Mouse (Mus musculus) thymus, adult 2 months (tissue): Measurements from ENCODE around the gene 3110040M04Rik. TPM values are rescaled to one million over a fixed set of nuclear protein-coding genes. Genes with fewer than 3 reads are reported as not detected.

Experiments used
- DNase-seq: peaks from one replicate; pipeline ENCODE4 v3.0.0; 2021
- H3K27ac ChIP-seq: fragments of 200-500 bp; 2 replicates; pipeline ENCODE4 v1.5.1; 2012; ENCODE audit warnings: low read length, control low read depth; ENCODE audit not compliant: control insufficient read depth, insufficient read depth
- H3K27me3 ChIP-seq: fragments of 200-500 bp; 2 replicates; pipeline ENCODE4 v1.6.1; 2012; ENCODE audit warnings: mild to moderate bottlenecking, low read length, moderate library complexity, mixed read lengths; ENCODE audit not compliant: control insufficient read depth, insufficient read depth
- H3K36me3 ChIP-seq: fragments of 200-500 bp; 2 replicates; pipeline ENCODE4 v1.6.1; 2012; ENCODE audit warnings: mild to moderate bottlenecking, low read length, moderate library complexity; ENCODE audit not compliant: control insufficient read depth, insufficient read depth
- H3K4me1 ChIP-seq: fragments of 200-500 bp; replicated peaks from 2 replicates; pipeline ENCODE4 v1.6.1; 2012; ENCODE audit warnings: low read length; ENCODE audit not compliant: control insufficient read depth, insufficient read depth
- H3K4me3 ChIP-seq: fragments of 200-500 bp; 2 replicates; pipeline ENCODE4 v1.5.1; 2012; ENCODE audit warnings: mild to moderate bottlenecking, low read length, control low read depth, moderate library complexity; ENCODE audit not compliant: control insufficient read depth, insufficient read depth
- CTCF ChIP-seq: fragments of 200-500 bp; IDR thresholded peaks from 2 replicates; pipeline ENCODE4 v1.5.1; 2012; ENCODE audit warnings: mild to moderate bottlenecking, control low read depth, low read length, moderate library complexity, borderline replicate concordance; ENCODE audit not compliant: control insufficient read depth, poor library complexity, insufficient read depth; ENCODE audit errors: extremely low read depth
- POLR2A ChIP-seq: fragments of 200-500 bp; IDR thresholded peaks from 2 replicates; pipeline ENCODE4 v1.6.1; 2012; ENCODE audit warnings: mild to moderate bottlenecking, low read length, control low read depth, moderate library complexity; ENCODE audit not compliant: control insufficient read depth, poor library complexity, insufficient read depth; ENCODE audit errors: extremely low read depth
- WGBS: fragments of 180-500 bp; shearing (Covaris S2); methylation state at CpG from one replicate; pipeline ENCODE4 v1.1.7; 2018; 5-methylcytosine and 5-hydroxymethylcytosine counted together
- polyA plus RNA-seq: library from polyadenylated mRNA; depleted of rRNA; stranded (reverse); fragments of >200 nt; gene quantifications from 2 replicates; pipeline ENCODE4 v1.2.3, GENCODE M21; 2012

Gene 3110040M04Rik
- polyA plus RNA-seq, 1 experiment = not detected

DNA sequence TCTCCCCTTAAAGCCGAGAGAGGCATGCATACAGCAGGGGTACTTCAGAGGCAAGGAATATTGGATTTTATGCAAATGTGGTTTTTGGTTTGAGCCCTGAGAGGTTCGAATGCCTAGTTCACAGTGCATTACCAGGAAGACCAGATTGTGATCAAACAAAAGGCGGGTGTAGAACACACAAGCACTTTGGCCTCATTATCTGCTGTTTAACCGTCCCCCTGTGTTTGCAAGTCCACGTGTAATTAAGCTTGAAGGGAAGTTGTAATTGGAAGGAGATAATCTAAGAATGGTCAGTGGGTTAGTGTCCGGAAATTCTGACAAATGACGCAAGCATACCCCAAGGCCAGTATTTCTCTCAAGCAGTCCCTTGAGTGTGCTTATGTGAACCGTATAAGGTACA, 37.9 kb upstream of the 3110040M04Rik start:
- TF ChIP-seq CTCF = no peak
- TF ChIP-seq POLR2A = no peak
- H3K4me1 ChIP-seq = peaks cover 9% of the 10 kb centered on the region
- no peaks in the 10 kb centered on the region for H3K36me3 ChIP-seq
- no peak overlapping the region for H3K4me3 ChIP-seq
- H3K27ac ChIP-seq = no peak overlapping the region
- no peaks in the 10 kb centered on the region for H3K27me3 ChIP-seq
- 78% methylated on average over 8 of the region's 8 CpGs for WGBS
- no peak for DNase-seq

DNA sequence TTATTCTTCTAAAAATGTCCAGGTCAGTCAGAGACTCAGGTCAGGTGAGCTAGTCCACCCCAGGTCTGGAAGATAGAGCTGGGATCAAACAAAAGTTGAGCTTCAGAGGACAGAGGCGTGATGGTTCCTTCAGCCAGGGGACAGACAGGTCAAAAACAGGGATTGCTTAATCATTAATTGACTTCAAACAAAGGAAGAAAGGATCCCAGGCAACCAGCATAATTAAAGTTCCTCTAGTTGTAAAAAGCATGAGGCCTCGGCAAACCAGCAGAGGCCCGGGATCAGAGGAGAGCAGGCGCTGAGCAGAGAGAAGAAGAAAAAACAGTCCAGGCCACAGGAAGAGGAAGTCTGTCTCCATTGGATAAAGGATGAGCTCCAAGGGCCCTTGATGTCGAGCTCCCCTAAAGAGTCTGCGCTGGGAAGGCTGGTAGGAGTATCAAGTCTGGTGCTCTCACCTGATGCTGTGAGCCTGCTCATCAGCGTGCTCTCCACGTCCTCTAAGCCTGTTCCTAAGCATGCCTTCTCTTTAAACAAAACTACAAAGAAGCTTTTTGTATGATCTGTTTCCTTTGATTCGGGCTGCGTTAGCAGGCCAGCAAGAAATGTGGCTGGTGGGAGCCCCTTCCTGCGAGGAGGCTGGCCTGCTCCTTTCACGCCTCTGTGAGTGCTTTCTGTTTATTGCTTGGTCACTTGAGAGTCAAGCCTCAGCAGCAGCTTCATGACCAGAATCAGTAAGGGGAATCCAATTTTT, 36.4 kb upstream of the 3110040M04Rik start:
- peaks cover 9% of the 10 kb centered on the region for H3K4me1 ChIP-seq
- H3K27ac ChIP-seq = no peak overlapping the region
- 24% methylated on average over 12 of the region's 12 CpGs for WGBS
- no peaks in the 10 kb centered on the region for H3K36me3 ChIP-seq
- DNase-seq = peak; percentile 11
- H3K27me3 ChIP-seq = no peaks in the 10 kb centered on the region
- no peak for TF ChIP-seq POLR2A
- TF ChIP-seq CTCF = no peak
- H3K4me3 ChIP-seq = no peak overlapping the region

DNA sequence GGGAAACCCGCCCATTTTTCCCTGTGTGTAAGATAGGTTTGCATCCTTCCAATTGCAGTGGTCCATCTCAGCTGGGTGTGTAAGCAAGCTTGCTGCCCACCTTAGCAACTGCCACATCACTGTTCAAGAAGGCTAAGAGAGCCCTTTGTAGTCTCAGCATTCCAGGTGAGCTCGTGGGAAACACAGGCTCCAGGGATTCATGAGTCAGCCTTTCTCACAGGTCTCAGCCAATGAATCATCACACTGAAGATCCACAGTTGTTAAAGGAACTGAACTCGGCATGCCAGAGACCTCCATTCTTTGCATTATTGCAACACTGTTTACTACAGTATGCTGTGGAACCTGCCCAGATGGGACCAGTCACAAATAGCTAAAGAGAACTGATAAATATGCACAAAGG, 35.3 kb upstream of the 3110040M04Rik start:
- Histone ChIP-seq H3K4me1 (peaks cover 9% of the 10 kb centered on the region), H3K36me3 (no peaks in the 10 kb centered on the region), H3K27ac (no peak overlapping the region), H3K27me3 (no peaks in the 10 kb centered on the region), H3K4me3 (no peak overlapping the region)
- WGBS = 87% methylated on average over 3 of the region's 3 CpGs
- TF ChIP-seq POLR2A (no peak), CTCF (no peak)
- DNase-seq = no peak

DNA sequence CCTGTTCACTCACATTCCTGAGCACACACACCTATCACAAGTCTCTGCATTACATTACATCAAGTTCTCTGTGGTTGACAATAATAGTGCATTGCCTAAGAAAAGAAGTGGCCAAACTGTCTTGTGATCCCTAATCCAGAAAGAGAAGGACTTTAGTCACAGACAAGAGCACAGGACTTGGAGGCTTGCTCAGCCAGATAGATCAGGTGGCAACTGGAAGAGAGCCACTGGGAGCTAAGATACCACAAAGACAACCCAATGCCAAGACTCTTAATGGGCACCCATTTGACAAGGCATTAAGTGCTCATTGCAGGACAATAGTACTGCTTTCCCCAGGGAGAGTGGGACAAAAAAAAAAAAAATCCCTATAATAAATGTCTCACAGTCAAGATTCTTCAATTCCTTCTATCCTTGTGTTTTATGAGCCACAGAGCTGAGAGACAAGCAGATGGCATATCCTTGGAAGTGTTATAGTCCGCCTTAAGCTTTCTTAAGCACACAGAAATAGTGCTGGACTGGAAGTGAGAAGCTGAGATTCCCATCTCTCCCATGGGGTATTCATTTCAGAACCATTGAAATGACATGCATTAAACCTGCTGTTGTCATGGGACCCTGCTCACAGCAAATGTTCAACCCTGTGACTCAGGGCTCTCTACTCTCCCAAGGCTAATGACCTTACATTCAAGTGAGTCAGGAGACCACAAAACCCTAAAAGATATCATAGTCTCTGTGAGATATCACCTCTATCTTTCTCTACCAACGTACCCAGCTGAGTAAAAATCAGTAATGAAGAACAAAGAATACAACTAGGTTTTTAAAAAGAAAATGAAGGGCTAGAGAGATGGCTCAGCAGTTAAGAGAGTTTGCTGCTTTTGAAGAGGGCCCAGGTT, 32.1 kb upstream of the 3110040M04Rik start:
- 74% methylated on average over 2 of the region's 2 CpGs for WGBS
- no peak for DNase-seq

DNA sequence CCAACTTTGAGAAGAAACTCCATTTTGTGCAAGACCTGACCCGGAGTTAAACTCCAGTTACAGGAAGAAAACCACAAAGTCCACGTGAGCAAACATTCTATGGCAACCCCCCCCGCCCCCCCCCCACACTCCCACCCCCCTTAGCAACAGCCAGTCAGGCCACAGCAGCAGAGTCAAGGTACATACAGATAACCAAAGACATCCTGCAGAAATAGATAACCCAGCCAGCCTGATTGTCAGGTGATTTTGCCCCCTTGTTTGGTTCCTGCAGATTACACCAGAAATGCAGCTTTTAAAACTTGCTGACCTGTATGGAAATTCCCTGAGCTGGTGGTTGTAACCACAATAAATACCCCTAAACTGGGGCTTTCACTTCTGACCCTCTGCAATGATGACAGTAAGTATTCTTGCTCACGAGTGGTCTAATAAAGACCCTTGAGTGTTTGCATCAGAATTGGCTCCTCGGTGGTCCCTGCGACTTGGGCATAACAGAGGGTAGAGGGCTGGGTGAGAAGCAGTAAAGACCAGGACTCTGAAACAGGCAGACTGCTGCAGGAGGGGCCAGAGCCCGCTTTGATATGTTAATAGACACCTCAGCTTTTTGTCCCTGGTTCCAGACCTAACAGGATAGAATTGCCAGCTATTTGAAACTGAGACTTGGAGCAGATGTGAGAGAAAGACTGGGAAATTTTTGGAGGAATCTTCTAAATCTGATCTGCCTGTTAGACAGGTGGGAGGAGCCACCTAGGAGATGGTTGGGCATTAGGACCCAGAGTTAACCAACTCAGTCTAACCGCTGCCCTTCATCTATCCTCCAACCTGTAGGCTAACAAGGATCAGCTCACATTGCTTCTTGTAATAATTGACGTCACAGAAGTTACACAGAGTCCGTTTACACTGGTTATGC, 26.6 kb upstream of the 3110040M04Rik start:
- Histone ChIP-seq H3K4me1 (peaks cover 6% of the 10 kb centered on the region), H3K4me3 (peak overlapping the region; percentile 35), H3K27ac (peak overlapping the region; percentile 32; the same call in 1 of the 2 replicates), H3K27me3 (no peaks in the 10 kb centered on the region), H3K36me3 (no peaks in the 10 kb centered on the region)
- 19% methylated on average over 10 of the region's 10 CpGs for WGBS
- DNase-seq = peak; percentile 30
- TF ChIP-seq CTCF (no peak), POLR2A (no peak)

More for the DNA sequence above, 32.1 kb upstream of the 3110040M04Rik start:
- no peak for TF ChIP-seq CTCF
- no peak for TF ChIP-seq POLR2A
- Histone ChIP-seq H3K4me1 (peaks cover 9% of the 10 kb centered on the region), H3K27ac (no peak overlapping the region), H3K36me3 (no peaks in the 10 kb centered on the region), H3K4me3 (no peak overlapping the region), H3K27me3 (no peaks in the 10 kb centered on the region)

DNA sequence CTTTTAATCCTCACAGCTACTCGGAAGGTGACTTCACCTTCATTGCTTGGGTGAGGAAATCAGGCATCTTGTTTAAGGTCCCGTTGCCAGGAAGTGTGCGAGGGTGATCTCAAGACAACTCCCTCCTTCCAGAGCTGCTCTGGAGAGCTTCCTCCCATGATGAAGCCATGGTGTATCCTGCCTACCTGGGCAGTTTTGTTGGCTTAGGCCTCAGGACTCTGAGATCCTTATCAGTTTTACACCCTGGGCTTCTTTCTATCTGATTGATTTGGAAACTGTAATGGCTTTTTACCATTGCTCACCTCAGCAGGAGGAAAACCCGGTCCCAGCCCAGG, 26.0 kb upstream of the 3110040M04Rik start:
- no peak for TF ChIP-seq POLR2A
- TF ChIP-seq CTCF = no peak
- Histone ChIP-seq H3K27me3 (no peaks in the 10 kb centered on the region), H3K4me1 (peaks cover 6% of the 10 kb centered on the region), H3K36me3 (no peaks in the 10 kb centered on the region), H3K4me3 (peak overlapping the region; percentile 35), H3K27ac (0 out of 2 replicates have a peak overlapping the region, but pooled peaks have one; percentile 14)
- DNase-seq = peak; percentile 20
- WGBS = 31% methylated on average over 4 of the region's 4 CpGs
